Mouse (Mus musculus): ENCODE data around the gene Vsnl1. TPM values are rescaled to one million over a fixed set of nuclear protein-coding genes. Genes with fewer than 3 reads are reported as not detected.

Vsnl1 gene
- polyA plus RNA-seq, 1 experiment from 2014 or later = 12.8 TPM

GRCm38 (mm10) chr12:11362435-11362834 lies 74.0 kb downstream of the Vsnl1 start:
- DNase-seq (ENCODE audit: low spot score) (peak; percentile 45), ATAC-seq (peak; percentile 61; the same call in 1 of the 2 replicates)
- 77% methylated on average over 6 of the region's 6 CpGs for WGBS
- no peaks in the 10 kb centered on the region for H3K9me3 ChIP-seq (replicated peaks; ENCODE audit: control insufficient read depth, low read length)
- no peak overlapping the region for H3K27ac ChIP-seq (ENCODE audit: low read depth, low read length)
- H3K27me3 ChIP-seq (replicated peaks; ENCODE audit: control insufficient read depth, insufficient read depth, low read length) = no peaks in the 10 kb centered on the region
- no peaks in the 10 kb centered on the region for H3K36me3 ChIP-seq (ENCODE audit: control insufficient read depth, insufficient read depth, low read length)
- no peak overlapping the region for H3K9ac ChIP-seq (ENCODE audit: low read length)
- no peak overlapping the region for H3K4me2 ChIP-seq (ENCODE audit: low read length)
- H3K4me1 ChIP-seq (ENCODE audit: control insufficient read depth, insufficient read depth, low read length) = no peaks in the 10 kb centered on the region
- no peak overlapping the region for H3K4me3 ChIP-seq (ENCODE audit: low read depth, low read length)

- no peaks in the 10 kb centered on the region for H3K36me3 ChIP-seq (ENCODE audit: control insufficient read depth, insufficient read depth, low read length)
- DNase-seq (ENCODE audit: low spot score) (peak; percentile 85), ATAC-seq (peak; percentile 61)
- no peak overlapping the region for H3K27ac ChIP-seq (ENCODE audit: low read depth, low read length)
- no peak overlapping the region for H3K4me2 ChIP-seq (ENCODE audit: low read length)
- no peaks in the 10 kb centered on the region for H3K9me3 ChIP-seq (replicated peaks; ENCODE audit: control insufficient read depth, low read length)
- no peaks in the 10 kb centered on the region for H3K27me3 ChIP-seq (replicated peaks; ENCODE audit: control insufficient read depth, insufficient read depth, low read length)
- WGBS = 31% methylated on average over 5 of the region's 5 CpGs
- no peaks in the 10 kb centered on the region for H3K4me1 ChIP-seq (ENCODE audit: control insufficient read depth, insufficient read depth, low read length)
- no peak overlapping the region for H3K9ac ChIP-seq (ENCODE audit: low read length)
- H3K4me3 ChIP-seq (ENCODE audit: low read depth, low read length) = no peak overlapping the region
These were observed 85.5 kb downstream of the Vsnl1 start for GRCm38 (mm10) chr12:11350895-11351294.

GRCm38 (mm10) chr12:11349870-11350269 lies 86.5 kb downstream of the Vsnl1 start:
- 61% methylated on average over 5 of the region's 5 CpGs for WGBS
- no peak for ATAC-seq

GRCm38 (mm10) chr12:11348423-11348822 lies 88.0 kb downstream of the Vsnl1 start:
- no peaks in the 10 kb centered on the region for H3K9me3 ChIP-seq (replicated peaks; ENCODE audit: control insufficient read depth, low read length)
- no peaks in the 10 kb centered on the region for H3K36me3 ChIP-seq (ENCODE audit: control insufficient read depth, insufficient read depth, low read length)
- no peaks in the 10 kb centered on the region for H3K4me1 ChIP-seq (ENCODE audit: control insufficient read depth, insufficient read depth, low read length)
- no peaks in the 10 kb centered on the region for H3K27me3 ChIP-seq (replicated peaks; ENCODE audit: control insufficient read depth, insufficient read depth, low read length)
- no peak overlapping the region for H3K4me2 ChIP-seq (ENCODE audit: low read length)
- no peak overlapping the region for H3K27ac ChIP-seq (ENCODE audit: low read depth, low read length)
- no peak for ATAC-seq
- H3K4me3 ChIP-seq (ENCODE audit: low read depth, low read length) = no peak overlapping the region
- H3K9ac ChIP-seq (ENCODE audit: low read length) = no peak overlapping the region
- no peak for DNase-seq (ENCODE audit: low spot score)
- WGBS = 11% methylated on average over 1 of the region's 1 CpGs

More at GRCm38 (mm10) chr12:11349870-11350269, 86.5 kb downstream of the Vsnl1 start:
- H3K9ac ChIP-seq (ENCODE audit: low read length) = no peak overlapping the region
- DNase-seq (ENCODE audit: low spot score) = no peak
- H3K4me2 ChIP-seq (ENCODE audit: low read length) = no peak overlapping the region
- H3K27me3 ChIP-seq (replicated peaks; ENCODE audit: control insufficient read depth, insufficient read depth, low read length) = no peaks in the 10 kb centered on the region
- H3K36me3 ChIP-seq (ENCODE audit: control insufficient read depth, insufficient read depth, low read length) = no peaks in the 10 kb centered on the region
- no peaks in the 10 kb centered on the region for H3K4me1 ChIP-seq (ENCODE audit: control insufficient read depth, insufficient read depth, low read length)
- H3K9me3 ChIP-seq (replicated peaks; ENCODE audit: control insufficient read depth, low read length) = no peaks in the 10 kb centered on the region
- no peak overlapping the region for H3K27ac ChIP-seq (ENCODE audit: low read depth, low read length)
- H3K4me3 ChIP-seq (ENCODE audit: low read depth, low read length) = no peak overlapping the region

- Histone ChIP-seq H3K4me3 (ENCODE audit: low read depth, low read length) (no peak overlapping the region), H3K4me2 (ENCODE audit: low read length) (no peak overlapping the region), H3K36me3 (ENCODE audit: control insufficient read depth, insufficient read depth, low read length) (no peaks in the 10 kb centered on the region), H3K27ac (ENCODE audit: low read depth, low read length) (no peak overlapping the region), H3K9me3 (replicated peaks; ENCODE audit: control insufficient read depth, low read length) (no peaks in the 10 kb centered on the region), H3K4me1 (ENCODE audit: control insufficient read depth, insufficient read depth, low read length) (no peaks in the 10 kb centered on the region), H3K27me3 (replicated peaks; ENCODE audit: control insufficient read depth, insufficient read depth, low read length) (no peaks in the 10 kb centered on the region), H3K9ac (ENCODE audit: low read length) (no peak overlapping the region)
- no peak for DNase-seq (ENCODE audit: low spot score)
- 77% methylated on average over 2 of the region's 2 CpGs for WGBS
- no peak for ATAC-seq
These were observed 90.5 kb downstream of the Vsnl1 start for GRCm38 (mm10) chr12:11345963-11346362.

DNA sequence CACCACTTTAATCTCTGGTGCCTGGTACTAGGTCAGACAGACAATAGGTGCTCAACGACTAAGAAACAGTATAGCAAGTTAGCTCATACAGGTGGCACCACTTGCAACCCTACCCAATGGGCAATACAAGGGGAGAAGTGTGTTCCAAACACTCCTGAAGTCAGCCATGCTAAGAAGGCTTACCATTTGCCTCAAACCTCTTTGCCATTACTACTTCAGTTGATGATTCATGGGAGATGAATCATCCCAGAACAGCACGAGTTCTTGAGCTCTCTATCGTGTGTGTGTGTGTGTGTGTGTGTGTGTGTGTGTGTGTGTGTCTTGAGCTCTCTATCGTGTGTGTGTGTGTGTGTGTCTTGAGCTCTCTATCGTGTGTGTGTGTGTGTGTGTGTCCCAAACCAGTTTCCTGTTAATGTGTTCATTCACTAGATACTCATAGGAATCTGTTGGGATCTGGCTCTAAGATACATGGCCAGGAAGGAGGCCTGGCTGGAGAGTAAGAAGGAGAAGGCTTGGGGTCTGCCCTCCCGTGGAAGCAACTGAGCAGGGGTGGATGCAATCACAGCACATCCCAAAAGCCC lies 94.3 kb downstream of the Vsnl1 start:
- no peak overlapping the region for H3K27ac ChIP-seq (ENCODE audit: low read depth, low read length)
- H3K9ac ChIP-seq (ENCODE audit: low read length) = no peak overlapping the region
- no peaks in the 10 kb centered on the region for H3K9me3 ChIP-seq (replicated peaks; ENCODE audit: control insufficient read depth, low read length)
- 82% methylated on average over 6 of the region's 6 CpGs for WGBS
- H3K4me3 ChIP-seq (ENCODE audit: low read depth, low read length) = no peak overlapping the region
- DNase-seq (ENCODE audit: low spot score) = no peak
- H3K27me3 ChIP-seq (replicated peaks; ENCODE audit: control insufficient read depth, insufficient read depth, low read length) = no peaks in the 10 kb centered on the region
- no peaks in the 10 kb centered on the region for H3K36me3 ChIP-seq (ENCODE audit: control insufficient read depth, insufficient read depth, low read length)
- H3K4me1 ChIP-seq (ENCODE audit: control insufficient read depth, insufficient read depth, low read length) = no peaks in the 10 kb centered on the region
- H3K4me2 ChIP-seq (ENCODE audit: low read length) = no peak overlapping the region
- no peak for ATAC-seq

DNA sequence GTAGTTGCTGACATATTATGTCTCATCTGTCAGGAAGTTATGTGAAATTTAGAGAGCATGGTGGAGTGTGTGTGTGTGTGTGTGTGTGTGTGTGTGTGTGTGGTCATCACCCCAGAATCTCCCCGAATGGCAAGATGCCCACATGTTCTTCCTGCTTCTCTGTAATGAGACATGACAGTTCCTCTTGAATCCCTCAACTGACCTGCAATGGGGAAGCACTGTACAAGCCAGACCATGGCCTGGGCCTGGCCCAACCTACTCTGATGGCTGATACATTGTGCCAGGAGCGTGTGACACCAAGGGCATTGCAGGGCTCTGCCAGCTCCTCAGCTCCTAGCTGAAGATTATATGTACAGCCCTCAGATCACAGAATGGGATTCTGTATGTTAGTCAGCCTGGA lies 98.2 kb downstream of the Vsnl1 start:
- DNase-seq (ENCODE audit: low spot score) (no peak), ATAC-seq (no peak)
- H3K27me3 ChIP-seq (replicated peaks; ENCODE audit: control insufficient read depth, insufficient read depth, low read length) = no peaks in the 10 kb centered on the region
- H3K36me3 ChIP-seq (ENCODE audit: control insufficient read depth, insufficient read depth, low read length) = no peaks in the 10 kb centered on the region
- WGBS = 91% methylated on average over 2 of the region's 2 CpGs
- no peak overlapping the region for H3K9ac ChIP-seq (ENCODE audit: low read length)
- H3K9me3 ChIP-seq (replicated peaks; ENCODE audit: control insufficient read depth, low read length) = no peaks in the 10 kb centered on the region
- H3K4me1 ChIP-seq (ENCODE audit: control insufficient read depth, insufficient read depth, low read length) = no peaks in the 10 kb centered on the region
- no peak overlapping the region for H3K27ac ChIP-seq (ENCODE audit: low read depth, low read length)
- no peak overlapping the region for H3K4me3 ChIP-seq (ENCODE audit: low read depth, low read length)
- H3K4me2 ChIP-seq (ENCODE audit: low read length) = no peak overlapping the region

DNA sequence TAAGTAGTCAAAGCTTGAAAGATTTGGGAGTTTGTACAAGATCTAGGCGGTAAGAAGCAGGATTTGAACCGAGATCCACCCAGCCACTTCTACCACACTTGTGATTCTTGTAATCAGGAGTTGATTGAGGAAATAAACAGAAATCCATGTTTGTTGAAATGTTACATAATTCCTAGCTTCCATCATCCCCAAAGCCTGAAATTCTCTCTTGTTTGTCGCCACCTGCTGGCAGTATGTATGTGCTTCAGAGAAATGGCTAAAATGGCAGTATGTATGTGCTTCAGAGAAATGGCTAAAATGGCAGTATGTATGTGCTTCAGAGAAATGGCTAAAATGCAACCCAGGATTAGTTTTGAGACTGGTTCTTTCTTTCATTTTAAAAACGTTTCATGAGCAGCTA lies 99.6 kb downstream of the Vsnl1 start:
- Histone ChIP-seq H3K36me3 (ENCODE audit: control insufficient read depth, insufficient read depth, low read length) (no peaks in the 10 kb centered on the region), H3K9me3 (replicated peaks; ENCODE audit: control insufficient read depth, low read length) (no peaks in the 10 kb centered on the region), H3K27ac (ENCODE audit: low read depth, low read length) (no peak overlapping the region), H3K4me2 (ENCODE audit: low read length) (no peak overlapping the region), H3K4me1 (ENCODE audit: control insufficient read depth, insufficient read depth, low read length) (no peaks in the 10 kb centered on the region), H3K9ac (ENCODE audit: low read length) (no peak overlapping the region), H3K27me3 (replicated peaks; ENCODE audit: control insufficient read depth, insufficient read depth, low read length) (no peaks in the 10 kb centered on the region), H3K4me3 (ENCODE audit: low read depth, low read length) (no peak overlapping the region)
- 46% methylated on average over 4 of the region's 4 CpGs for WGBS
- ATAC-seq (0 out of 2 replicates have a peak, but pooled peaks have one; percentile 40), DNase-seq (ENCODE audit: low spot score) (peak; percentile 59)

DNA sequence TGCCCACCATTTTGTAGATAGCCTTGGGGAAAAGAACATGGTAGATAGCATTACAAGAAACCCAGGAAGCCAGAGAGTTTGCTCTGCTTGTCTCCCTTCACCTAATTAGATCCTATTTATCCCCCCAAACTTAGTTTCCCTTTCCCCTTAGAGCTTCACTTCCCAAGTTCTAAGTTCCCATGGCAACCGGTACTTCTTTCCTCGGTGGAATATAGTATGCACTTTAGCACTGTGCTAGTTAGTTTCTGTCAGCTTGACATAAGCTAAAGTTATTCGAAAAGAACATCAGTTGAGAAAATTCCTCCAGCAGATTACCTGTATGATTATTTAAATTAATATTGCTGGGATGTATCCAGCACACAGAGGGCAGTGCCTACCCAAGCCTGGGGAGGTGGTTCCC lies 109.9 kb downstream of the Vsnl1 start:
- DNase-seq (ENCODE audit: low spot score) (no peak), ATAC-seq (no peak)
- no peak overlapping the region for H3K4me3 ChIP-seq (ENCODE audit: low read depth, low read length)
- no peaks in the 10 kb centered on the region for H3K36me3 ChIP-seq (ENCODE audit: control insufficient read depth, insufficient read depth, low read length)
- H3K4me2 ChIP-seq (ENCODE audit: low read length) = no peak overlapping the region
- no peaks in the 10 kb centered on the region for H3K27me3 ChIP-seq (replicated peaks; ENCODE audit: control insufficient read depth, insufficient read depth, low read length)
- no peaks in the 10 kb centered on the region for H3K4me1 ChIP-seq (ENCODE audit: control insufficient read depth, insufficient read depth, low read length)
- H3K27ac ChIP-seq (ENCODE audit: low read depth, low read length) = no peak overlapping the region
- 81% methylated on average over 3 of the region's 3 CpGs for WGBS
- no peak overlapping the region for H3K9ac ChIP-seq (ENCODE audit: low read length)
- H3K9me3 ChIP-seq (replicated peaks; ENCODE audit: control insufficient read depth, low read length) = no peaks in the 10 kb centered on the region
